Mouse (Mus musculus) embryonic fibroblast, embryonic 13.5 days (primary cell): ENCODE measurements around the gene Ascl2. TPM values are rescaled to one million over a fixed set of nuclear protein-coding genes. Genes with fewer than 3 reads are reported as not detected.

Source experiments
- H3K27ac ChIP-seq: 2 replicates; pipeline ENCODE4 v1.5.1; 2012; ENCODE audit warnings: low read length, control low read depth, inconsistent platforms; ENCODE audit not compliant: insufficient read depth
- H3K4me1 ChIP-seq: 2 replicates; pipeline ENCODE4 v1.6.1; 2011; ENCODE audit warnings: low read length; ENCODE audit not compliant: control insufficient read depth, insufficient read depth
- H3K4me3 ChIP-seq: 2 replicates; pipeline ENCODE4 v1.5.1; 2011; ENCODE audit warnings: mild to moderate bottlenecking, control low read depth, low read length; ENCODE audit not compliant: insufficient read depth
- CTCF ChIP-seq: IDR thresholded peaks from 2 replicates; pipeline ENCODE4 v1.5.1; 2011; ENCODE audit warnings: mild to moderate bottlenecking, control low read depth, low read length, moderate library complexity, borderline replicate concordance; ENCODE audit not compliant: insufficient read depth
- POLR2A ChIP-seq: IDR thresholded peaks from 2 replicates; pipeline ENCODE4 v1.6.1; 2011; ENCODE audit warnings: low read depth, mild to moderate bottlenecking, control low read depth, low read length, moderate library complexity
- polyA plus RNA-seq: library from polyadenylated mRNA; stranded (reverse); fragments of >200 nt; gene quantifications from 2 replicates; pipeline ENCODE4 v1.2.4, GENCODE M21; 2011; ENCODE audit warnings: low read depth; ENCODE audit not compliant: missing spikeins, insufficient read length

The Ascl2 gene
- polyA plus RNA-seq, 1 experiment: not detected

GRCm38 (mm10) chr7:142959752-142960151 lies 9.3 kb downstream of the Ascl2 start:
- H3K27ac ChIP-seq: no peak overlapping the region
- no peak overlapping the region for H3K4me3 ChIP-seq
- H3K4me1 ChIP-seq: no peaks in the 10 kb centered on the region
- no peak for TF ChIP-seq POLR2A
- TF ChIP-seq CTCF: no peak

DNA sequence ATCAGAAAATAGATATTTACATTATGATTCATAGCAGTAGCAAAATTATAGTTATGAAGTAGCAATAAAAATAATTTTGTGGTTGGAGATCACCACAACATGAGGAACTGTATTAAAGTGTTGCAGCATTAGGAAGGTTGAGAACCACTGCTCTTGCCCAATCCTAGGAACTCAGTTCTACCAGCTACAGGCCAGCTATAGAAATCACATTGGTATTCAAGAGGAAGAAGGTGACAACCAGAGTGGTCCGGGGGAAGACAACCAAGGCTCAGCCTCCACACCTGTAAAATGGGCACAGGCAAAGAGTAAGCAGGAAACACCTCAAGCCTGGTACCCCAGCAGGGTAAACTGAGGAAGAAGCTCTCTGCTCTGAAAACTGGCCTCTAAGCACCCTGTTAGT lies 10.2 kb downstream of the Ascl2 start:
- Histone ChIP-seq H3K27ac (no peak overlapping the region), H3K4me3 (no peak overlapping the region), H3K4me1 (no peaks in the 10 kb centered on the region)
- no peak for TF ChIP-seq POLR2A
- no peak for TF ChIP-seq CTCF

DNA sequence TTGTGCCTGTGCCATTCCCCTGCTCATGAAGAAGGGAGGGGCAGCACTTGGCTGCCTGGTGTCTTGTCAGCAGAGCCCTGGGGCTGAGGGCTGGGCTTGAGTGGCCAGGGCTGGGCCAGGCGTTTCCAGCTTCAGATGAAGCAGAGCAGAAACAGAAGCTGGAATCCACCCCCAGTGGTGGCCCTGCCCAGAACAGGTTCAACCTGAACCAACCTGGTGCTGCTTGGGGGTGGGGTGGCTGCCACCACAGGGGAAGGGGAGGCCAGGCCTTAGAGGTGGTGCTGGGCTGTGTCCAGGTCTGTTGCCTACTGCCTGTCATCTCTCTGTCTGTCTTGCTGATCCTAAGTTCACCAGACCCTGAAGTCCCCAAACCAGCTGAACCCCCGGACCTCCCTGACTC lies 13.0 kb downstream of the Ascl2 start:
- Histone ChIP-seq H3K4me3 (no peak overlapping the region), H3K27ac (no peak overlapping the region), H3K4me1 (no peaks in the 10 kb centered on the region)
- TF ChIP-seq POLR2A (no peak), CTCF (no peak)

- H3K27ac ChIP-seq: no peak overlapping the region
- H3K4me1 ChIP-seq: no peaks in the 10 kb centered on the region
- TF ChIP-seq POLR2A: no peak
- no peak for TF ChIP-seq CTCF
- no peak overlapping the region for H3K4me3 ChIP-seq
Observed at GRCm38 (mm10) chr7:142949568-142949967, 19.5 kb downstream of the Ascl2 start.

GRCm38 (mm10) chr7:142937631-142938030 lies 31.4 kb downstream of the Ascl2 start:
- TF ChIP-seq POLR2A: no peak
- TF ChIP-seq CTCF: no peak
- no peaks in the 10 kb centered on the region for H3K4me1 ChIP-seq
- H3K27ac ChIP-seq: no peak overlapping the region
- H3K4me3 ChIP-seq: no peak overlapping the region

- no peak overlapping the region for H3K4me3 ChIP-seq
- no peak overlapping the region for H3K27ac ChIP-seq
- TF ChIP-seq CTCF: no peak
- TF ChIP-seq POLR2A: no peak
- H3K4me1 ChIP-seq: no peaks in the 10 kb centered on the region
Observed at GRCm38 (mm10) chr7:142935708-142936107, 33.4 kb downstream of the Ascl2 start.

DNA sequence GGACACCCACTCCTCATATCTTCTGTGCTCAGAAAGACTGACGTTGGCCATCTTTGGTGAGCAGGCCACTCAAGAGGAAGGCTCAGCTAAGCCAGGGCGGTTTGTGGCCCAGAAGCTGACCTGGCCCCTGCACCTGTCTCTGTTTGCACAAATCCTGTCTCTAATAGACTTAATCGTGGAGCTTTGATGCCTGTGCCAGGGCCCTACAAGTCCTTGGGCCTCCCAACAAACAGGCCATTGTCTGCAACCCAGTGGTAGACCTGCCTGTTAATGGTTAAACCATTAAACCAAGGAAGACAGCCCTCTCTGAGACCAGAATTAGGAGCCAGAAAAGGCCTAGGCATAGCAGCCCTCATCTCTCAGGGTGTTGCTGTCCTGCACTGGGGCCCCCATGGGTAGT lies 36.6 kb downstream of the Ascl2 start:
- no peak overlapping the region for H3K4me3 ChIP-seq
- TF ChIP-seq CTCF: no peak
- no peak for TF ChIP-seq POLR2A
- H3K4me1 ChIP-seq: no peaks in the 10 kb centered on the region
- no peak overlapping the region for H3K27ac ChIP-seq

DNA sequence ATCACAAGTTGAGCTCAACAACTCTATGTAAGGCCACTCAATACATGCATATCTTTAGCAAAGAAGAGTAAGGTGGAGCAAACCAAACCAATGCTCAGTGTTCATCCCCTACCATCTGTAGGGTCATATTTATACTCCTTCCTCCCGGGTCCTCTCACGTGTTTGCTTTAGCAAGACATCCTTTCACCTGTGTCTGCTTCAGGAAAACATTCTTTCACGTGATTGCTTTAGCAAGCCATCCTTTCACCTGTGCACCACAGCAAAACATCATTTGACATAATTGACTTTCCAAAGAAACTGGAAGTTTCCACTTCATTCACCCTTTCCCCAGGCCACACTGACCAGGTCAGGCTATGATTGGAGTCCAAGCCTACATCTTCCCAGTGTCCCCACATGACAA lies 38.0 kb downstream of the Ascl2 start, which contains the start of gene Th:
TSS of gene Th (minus strand) at position 101 of the 400 bp plus-strand sequence.
- TF ChIP-seq CTCF (no peak), POLR2A (no peak)
- Histone ChIP-seq H3K4me3 (no peak within 1 kb of the TSS), H3K4me1 (no peaks in the 10 kb centered on the region), H3K27ac (no peak within 1 kb of the TSS)

GRCm38 (mm10) chr7:142929516-142929915 lies 39.5 kb downstream of the Ascl2 start:
- TF ChIP-seq CTCF: no peak
- TF ChIP-seq POLR2A: no peak
- Histone ChIP-seq H3K4me3 (no peak overlapping the region), H3K27ac (no peak overlapping the region), H3K4me1 (no peaks in the 10 kb centered on the region)

DNA sequence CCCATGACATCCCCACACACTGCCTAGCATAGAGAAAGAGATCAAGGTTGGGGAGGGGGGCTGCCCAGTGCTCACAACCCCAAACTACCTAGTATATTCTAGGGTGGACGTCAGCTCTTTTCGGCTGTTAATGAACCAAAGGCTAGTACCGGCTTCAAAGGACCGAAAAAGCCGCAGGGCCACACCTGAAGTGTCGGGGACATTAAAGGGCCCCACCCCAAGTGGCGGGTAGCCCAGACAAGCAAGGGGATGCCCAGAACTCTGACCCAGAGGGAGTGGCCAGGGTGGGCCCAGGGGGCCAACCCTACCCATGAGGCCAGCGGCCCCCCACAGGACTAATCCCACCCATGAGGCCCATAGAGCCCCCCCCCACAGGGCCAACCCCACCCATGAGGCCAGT lies 41.8 kb downstream of the Ascl2 start:
- no peaks in the 10 kb centered on the region for H3K4me1 ChIP-seq
- TF ChIP-seq POLR2A (no peak), CTCF (no peak)
- H3K4me3 ChIP-seq: no peak overlapping the region
- no peak overlapping the region for H3K27ac ChIP-seq

DNA sequence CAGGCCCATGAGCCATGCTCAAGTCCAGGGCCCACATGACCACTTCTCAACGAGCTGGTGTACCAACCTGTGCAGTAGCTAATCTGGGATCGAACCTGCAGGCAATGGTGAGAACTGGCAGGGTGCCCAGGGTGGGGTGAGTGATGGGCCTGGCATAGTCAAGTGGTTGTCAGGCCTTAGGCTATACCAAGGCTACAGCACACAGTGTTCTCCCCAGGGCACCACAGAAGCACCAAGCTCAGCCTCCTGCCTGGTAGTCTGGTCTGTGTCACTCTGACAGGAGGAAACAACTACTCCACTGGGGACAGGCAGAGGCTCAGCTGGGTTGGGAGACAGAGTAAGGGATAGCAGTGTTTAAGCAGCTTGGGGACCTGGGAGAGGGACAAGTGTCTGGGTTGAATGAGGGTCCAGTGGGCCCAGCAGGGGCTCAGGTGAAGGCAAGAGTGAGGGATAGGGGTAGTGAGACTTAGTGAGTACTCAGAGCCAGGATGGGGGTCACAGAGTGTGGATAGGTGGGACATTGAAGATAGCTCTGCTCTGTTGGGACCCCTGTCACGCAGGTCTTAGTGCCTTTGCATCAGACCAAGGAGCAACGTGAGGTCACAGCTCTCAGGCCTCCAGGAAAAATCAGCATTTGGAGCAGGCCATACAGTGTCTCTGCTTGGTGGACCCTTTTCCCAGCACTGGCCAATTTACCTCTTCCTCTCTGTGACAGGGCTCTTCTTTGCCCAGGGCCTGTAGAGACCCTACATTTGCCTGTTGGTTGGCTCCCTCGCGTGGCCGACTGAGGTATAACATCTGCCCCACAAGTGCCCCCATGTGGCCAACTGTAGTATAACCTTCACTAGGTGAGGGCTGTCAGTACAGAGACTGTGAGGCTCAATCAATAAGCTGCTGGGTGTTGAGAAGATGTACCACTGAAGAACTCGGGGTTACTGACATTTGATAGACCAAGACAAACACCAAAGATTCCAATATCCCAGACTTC lies 50.1 kb downstream of the Ascl2 start:
- Histone ChIP-seq H3K27ac (no peak overlapping the region), H3K4me1 (no peaks in the 10 kb centered on the region), H3K4me3 (no peak overlapping the region)
- TF ChIP-seq CTCF: peak; percentile 99
- no peak for TF ChIP-seq POLR2A
